Mouse (Mus musculus) cortical plate, adult 2 months (tissue): ENCODE results near the gene Tcl1b3.

ENCODE experiments used
- CTCF ChIP-seq: fragments of 200-500 bp; IDR thresholded peaks from 2 replicates; pipeline ENCODE4 v1.5.1; 2011; ENCODE audit warnings: mild to moderate bottlenecking, control low read depth, low read length; ENCODE audit not compliant: insufficient read depth; ENCODE audit errors: extremely low read depth
- POLR2A ChIP-seq: fragments of 200-500 bp; IDR thresholded peaks from 2 replicates; pipeline ENCODE4 v1.6.1; 2011; ENCODE audit warnings: mild to moderate bottlenecking, low read length, control low read depth; ENCODE audit not compliant: insufficient read depth; ENCODE audit errors: extremely low read depth

DNA sequence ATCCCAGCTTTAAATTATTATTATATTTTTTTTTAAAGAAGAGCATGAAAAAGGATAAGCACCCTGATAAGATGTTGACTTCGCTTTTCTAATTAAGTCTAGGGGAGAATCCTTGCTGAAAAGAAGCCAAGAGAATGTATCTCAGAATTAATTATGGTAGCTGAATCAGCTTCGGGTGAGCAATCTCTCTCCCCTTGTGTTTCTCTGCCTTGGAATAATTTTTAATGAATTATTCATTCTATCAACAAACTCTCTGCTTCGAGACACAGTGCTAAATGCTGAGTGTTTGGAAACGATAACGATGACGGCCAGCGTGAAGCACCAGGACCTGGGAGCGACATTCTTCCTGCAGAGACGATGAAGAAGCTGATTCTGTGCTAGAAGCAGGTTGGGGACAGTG is 48.2 kb downstream of the Tcl1b3 start:
- TF ChIP-seq CTCF (no peak), POLR2A (no peak)
